Mouse (Mus musculus): Measurements from ENCODE around the gene Sidt1.
"Not testable (repeated sequence)": the region's sequence is repeated elsewhere in the genome, so short reads cannot be mapped to it uniquely, and the experiment has no call there.

Gene Sidt1

GRCm38 (mm10) chr16:44303822-44304221 is 29.2 kb downstream of the Sidt1 start:
- DNase-seq (ENCODE audit: low spot score in 2 of 2), result no peak

DNA sequence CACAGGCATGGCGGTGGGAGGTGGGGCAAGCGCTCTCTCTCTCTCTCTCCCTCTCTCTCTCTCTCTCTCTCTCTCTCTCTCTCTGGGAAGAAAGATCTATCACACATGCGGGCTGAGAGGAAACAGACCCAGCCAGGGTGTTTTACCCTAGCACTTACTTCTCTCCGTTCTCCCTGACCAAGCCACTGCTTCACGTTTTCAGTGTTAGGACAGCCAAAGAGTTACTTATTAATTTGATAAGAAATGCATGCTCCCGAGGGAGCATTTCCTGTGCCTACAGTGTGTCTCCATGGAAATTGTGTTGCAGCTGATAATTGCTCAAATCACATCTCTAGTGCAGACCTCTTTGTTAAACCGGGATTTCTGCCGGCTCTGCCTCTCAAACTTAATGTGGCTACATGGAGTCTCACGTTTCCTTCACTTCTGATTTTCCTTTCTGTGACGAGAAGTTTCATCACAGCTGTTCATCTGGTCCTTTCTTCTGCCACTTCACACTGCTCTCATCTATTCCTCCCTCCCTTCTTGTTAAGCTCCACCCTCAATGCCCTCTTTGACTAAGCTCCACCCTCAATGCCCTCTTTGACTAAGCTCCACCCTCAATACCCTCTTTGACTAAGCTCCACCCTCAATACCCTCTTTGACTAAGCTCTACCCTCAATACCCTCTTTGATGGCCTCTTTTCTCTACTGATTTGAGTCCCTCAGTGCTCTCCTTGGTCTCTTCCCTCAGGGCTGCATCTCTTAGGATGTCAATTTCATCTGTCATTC is 30.7 kb downstream of the Sidt1 start:
- DNase-seq (ENCODE audit: low spot score in 2 of 2), result no peak

DNA sequence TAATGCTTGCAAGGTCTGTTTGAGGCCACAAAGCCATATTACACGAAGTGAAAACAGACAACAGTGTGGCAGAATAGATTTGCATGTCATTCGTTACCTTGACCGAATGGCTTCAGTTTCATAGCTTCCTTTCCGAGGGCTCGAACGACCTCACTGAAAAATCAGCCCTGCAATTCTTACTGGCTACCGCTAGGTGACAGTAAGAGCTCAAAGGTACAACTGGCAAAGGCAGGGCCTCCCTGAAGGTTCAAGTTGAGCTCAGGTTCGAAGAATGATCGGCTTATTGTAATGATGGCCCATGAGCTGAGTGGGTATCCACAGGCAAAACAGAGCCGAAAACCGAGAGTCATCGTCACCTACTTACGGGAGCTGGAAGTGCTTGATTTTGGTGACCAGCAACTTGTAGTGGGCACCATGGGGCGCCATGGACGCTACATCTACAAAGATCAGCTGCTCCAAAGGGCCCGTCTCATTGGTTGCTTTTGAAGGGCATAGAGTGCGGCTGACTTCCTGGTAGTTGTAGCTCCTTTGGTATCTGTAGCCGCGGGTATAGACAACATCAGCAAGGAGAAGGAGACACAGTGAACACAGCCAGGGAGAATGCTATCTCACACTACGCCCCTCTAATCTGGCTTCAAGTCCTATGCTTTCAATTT is 33.4 kb downstream of the Sidt1 start:
- DNase-seq (ENCODE audit: low spot score in 2 of 2), result no peak

GRCm38 (mm10) chr16:44293960-44294359 is 39.0 kb downstream of the Sidt1 start:
- no peak for DNase-seq (ENCODE audit: low spot score in 2 of 2)

DNA sequence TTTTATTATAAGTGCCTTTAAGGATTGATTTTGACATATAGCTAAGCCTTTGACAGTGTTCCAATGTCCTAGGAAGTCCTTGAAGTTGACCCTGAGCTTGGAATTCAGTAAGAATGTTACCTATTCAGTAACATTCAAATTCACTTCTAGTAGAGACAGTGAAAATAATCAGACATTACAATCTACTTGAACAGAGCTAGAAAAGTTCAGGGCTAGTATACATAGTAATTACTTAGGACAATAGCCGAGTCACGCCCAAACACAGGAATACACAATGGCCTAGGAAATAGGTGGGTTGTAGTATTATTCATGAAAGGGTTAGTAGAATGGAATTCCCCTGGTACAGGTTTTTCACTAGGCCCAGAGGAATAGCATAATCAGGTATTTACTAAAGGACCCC is 40.3 kb downstream of the Sidt1 start:
- not testable (repeated sequence) for DNase-seq (ENCODE audit: low spot score in 2 of 2)

- no peak for DNase-seq (ENCODE audit: low spot score in 2 of 2)
These were observed 43.9 kb downstream of the Sidt1 start for GRCm38 (mm10) chr16:44289004-44289648.

DNA sequence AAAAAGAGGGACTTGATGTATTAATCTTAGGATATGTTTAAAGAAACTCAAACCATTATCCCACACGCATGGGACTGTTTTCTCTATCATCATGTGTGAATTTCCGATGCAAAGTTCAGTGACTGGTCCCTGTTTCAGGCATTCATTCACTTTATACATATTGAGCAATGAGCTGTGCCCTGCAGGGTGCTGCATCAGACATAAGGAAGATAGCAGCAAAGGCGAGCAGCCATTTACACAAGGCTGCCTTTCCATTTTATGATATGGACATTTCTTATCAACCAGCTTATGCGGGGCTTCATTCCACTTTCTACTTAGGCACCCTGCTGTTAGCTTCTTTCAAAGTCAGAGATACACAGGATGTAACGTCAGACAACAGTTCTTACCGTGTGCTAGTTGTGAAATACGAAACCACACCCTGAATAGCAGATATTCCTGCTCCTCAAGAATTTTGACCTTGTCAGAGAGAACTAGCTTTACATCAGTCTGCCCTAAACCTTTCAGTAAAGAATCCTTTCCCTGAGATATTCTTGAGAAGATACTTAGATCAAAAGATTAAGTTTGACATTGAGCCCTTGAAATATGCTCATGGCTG is 45.5 kb downstream of the Sidt1 start:
- no peak for DNase-seq (ENCODE audit: low spot score in 2 of 2)

GRCm38 (mm10) chr16:44282614-44283325 is 50.2 kb downstream of the Sidt1 start:
- no peak for DNase-seq (ENCODE audit: low spot score in 2 of 2)

DNA sequence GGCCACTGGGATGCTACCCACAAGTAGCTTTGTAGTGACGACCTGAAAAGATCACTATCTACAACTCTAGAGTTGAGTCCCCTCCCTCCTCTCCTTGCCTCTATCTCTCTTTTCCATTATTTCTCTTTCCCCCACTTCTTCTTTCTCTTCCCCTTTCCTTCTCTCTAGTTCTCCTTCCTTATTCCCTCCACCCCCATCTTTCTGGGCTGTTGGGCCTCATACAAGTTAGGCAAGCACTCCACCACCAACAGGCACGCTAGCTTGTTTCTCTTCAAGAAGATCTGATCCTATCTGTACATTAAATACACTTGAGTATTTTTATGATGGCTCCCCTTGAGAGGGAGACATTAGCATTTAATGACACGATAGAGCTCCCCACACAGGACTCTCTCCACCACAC is 51.0 kb downstream of the Sidt1 start:
- no peak for DNase-seq (ENCODE audit: low spot score in 2 of 2)

GRCm38 (mm10) chr16:44280806-44281205 is 52.2 kb downstream of the Sidt1 start:
- DNase-seq (ENCODE audit: low spot score in 2 of 2), result no peak

DNA sequence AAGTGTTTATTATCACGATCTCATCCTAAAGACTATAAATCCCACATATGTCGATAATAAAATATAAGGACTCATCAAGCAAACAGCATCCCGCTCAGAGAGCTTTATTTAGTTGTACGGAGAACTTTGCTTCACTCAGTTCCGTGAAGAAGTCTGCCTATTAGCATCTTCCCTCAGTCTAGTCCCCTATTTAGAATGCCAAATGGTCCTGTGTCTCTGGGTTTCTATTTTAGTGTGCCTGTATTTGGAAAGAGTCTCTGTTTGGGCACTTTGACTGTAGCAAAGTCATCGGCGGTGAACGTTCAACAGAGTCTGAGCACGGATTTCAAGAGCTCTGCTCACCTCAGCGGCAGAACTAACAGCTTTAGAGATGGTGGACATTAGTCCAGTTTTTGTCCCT is 55.8 kb downstream of the Sidt1 start:
- DNase-seq (ENCODE audit: low spot score in 2 of 2), result no peak

DNA sequence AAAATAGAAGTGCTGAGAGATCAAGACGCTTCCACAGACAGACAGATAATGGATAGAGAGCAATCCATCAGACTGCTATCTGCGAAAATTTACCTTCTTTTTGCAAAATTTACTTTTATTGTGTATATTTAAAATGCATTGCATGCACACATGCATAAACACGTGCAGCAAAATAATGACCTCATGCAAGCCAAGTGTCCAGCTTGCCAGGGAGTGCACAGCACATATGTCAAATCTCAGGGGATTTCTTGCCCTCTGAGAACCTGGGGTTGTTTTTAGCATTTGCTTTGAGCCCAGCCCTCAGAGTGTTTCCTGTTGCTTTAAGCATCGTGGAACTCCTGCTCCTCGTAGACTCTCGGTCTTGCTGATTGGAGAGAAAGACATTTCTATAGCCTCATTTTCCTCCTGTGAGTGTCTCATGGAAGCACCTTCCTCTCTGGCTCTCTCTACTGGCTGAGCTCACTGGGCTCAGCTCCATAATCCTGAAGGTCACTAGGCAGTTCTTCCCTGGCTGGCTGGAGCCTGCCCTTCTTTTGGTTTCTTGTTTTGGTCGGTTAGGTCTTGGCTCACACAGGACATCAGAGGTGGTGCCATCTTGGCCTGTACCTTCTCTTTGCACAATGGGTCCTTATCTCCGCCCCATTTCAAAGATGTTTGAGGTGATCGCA is 61.5 kb downstream of the Sidt1 start:
- no peak for DNase-seq (ENCODE audit: low spot score in 2 of 2)

DNA sequence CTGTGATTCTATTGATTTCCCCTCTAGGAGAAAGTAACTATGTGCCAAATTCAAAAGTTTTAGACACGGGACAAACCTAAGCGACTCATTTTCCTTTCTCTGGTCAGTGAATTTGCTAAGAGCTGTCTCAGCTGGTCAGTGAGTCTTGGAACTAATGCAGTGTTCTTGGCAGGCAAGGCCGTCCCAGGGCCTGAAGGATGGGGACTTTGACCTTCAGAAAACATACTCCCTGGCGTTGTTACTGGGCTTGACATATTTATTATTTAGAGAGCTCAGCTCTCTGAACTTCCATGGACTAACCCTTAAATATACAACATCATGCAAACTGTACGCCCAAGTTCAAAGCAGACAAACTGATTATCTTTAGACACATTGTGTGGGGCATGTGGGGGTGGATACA is 62.4 kb downstream of the Sidt1 start:
- no peak for DNase-seq (ENCODE audit: low spot score in 2 of 2)

DNA sequence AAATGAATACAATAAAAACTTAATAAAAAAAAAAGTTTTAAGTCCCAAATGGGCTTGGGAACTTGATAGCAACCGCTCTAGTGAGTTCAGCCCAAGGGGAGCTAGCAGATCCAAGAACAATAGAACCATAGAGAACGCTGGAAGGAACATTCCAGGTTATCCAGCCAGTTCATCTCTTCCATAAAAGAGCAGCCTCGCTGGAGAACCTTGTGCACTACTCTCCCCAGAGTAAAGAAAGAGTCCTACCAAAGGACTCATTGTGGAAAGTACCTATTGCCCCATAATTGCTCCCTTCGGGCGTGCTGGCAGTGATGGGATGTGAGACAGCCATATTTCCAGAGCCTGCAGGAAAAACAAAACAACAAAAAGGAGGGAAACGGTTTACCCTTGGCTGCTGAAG is 63.4 kb downstream of the Sidt1 start:
- DNase-seq (ENCODE audit: low spot score in 2 of 2), result no peak

- DNase-seq (ENCODE audit: low spot score in 2 of 2), result no peak
These were observed 64.3 kb downstream of the Sidt1 start for GRCm38 (mm10) chr16:44268541-44269215.

DNA sequence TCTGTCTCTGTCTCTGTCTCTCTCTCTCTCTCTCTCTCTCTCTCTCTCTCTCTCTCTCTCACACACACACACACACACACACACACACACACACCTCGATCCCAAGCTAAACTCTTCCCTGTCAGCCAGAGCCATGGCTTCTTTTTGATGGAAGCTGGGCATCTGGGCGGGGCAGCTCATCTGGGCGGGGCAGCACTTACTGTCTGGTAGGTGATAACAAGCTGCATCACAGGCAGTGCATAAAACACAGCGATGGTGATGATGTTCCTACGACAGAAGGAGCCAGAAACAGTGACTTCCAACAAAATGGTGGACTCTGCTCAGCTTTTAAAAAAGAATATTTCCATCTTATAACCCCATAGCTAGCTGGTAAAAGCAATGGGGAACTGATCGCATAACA is 67.4 kb downstream of the Sidt1 start:
- peak in 1 of 2 experiments; percentile 49 for DNase-seq (ENCODE audit: low spot score in 2 of 2)

GRCm38 (mm10) chr16:44264916-44265315 is 68.1 kb downstream of the Sidt1 start:
- no peak for DNase-seq (ENCODE audit: low spot score in 2 of 2)

DNA sequence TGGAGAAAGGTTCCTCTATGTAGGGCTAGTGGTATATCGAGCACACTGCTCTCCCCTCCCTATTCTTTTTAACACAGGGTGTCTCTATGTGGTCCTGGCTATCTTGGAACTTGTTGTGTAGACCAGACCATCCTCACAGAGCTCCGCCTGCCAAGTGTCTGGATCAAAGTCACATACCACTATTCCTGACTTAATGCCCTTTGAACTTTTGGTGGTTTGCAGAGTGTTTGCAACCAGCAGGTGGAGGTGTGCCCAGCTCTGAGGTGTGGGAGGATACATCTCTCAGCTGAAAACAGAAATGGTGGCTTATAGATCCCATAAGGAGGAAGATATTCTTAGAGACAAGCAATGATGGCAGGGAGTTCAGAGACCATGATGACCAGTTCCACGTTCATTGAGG is 75.5 kb downstream of the Sidt1 start:
- DNase-seq (ENCODE audit: low spot score in 2 of 2), result no peak

DNA sequence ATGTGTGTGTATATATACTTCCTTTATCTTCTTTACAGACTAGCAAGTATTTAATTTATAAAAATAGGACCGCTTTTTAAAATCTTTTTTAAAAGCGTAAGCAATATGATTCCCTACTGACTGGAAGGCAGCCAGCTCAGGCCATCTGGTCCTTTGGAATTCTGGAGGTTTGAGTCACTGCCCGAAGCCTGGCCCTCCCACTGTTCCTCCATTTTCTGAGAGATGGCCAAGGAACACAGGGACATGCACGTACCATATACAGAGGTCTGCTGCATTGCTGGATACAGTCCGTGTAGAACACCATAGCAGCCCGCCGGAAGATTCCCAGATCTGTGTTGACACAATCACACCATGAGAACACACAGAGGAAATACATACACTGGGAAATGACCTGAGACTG is 78.3 kb downstream of the Sidt1 start:
- no peak for DNase-seq (ENCODE audit: low spot score in 2 of 2)

DNA sequence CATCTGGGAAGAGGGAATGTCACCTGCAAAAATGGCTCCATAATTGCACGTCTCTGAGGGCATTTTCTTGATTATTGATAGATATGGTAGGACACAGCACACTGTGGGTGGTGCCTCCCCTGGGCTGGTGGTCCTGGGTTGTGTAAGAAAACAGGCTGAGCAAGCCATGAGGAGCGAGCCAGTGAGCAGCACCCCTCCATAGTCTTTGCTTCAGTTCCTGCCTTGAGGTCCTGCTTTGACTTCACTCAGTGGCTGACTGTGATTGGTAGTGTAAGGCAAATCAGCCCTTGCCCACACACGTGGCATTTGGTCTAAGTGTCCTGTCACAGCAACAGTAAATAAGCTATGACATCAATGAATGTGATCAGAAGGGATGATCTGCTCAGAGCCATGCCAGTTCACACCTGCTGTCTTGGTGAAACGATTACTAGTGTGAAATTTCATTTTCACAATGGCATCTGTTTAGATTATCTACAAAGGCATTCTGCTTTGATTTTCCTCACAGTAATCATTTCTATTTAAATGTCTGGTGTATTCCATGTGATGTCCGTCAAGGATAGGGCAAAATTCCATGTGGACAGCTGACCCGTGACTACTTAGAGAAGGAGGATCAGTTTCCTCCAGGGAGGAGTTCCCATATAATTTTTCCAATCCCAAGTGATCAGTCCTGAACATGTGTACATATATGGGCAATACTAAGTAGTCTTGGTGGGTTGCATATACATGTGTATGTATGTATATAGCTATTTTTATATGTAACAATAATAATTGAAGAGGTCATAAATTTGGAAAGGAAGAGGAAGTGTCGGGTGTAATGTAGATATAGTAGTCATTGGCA is 79.0 kb downstream of the Sidt1 start:
- no peak for DNase-seq (ENCODE audit: low spot score in 2 of 2)
